Comparison of ENCODE assay signal across 9 mouse cellular contexts in genomic region chr16:4979755-4980380, GRCm38 (mm10). TPM values are rescaled to one million over a fixed set of nuclear protein-coding genes. Genes with fewer than 3 reads are reported as not detected.
A peak's percentile ranks its signal among the peaks of the same experiment; 100 is the strongest.
DNase-seq lines count a peak whose midpoint lies in the region; ATAC-seq lines count a peak whose summit lies in the region.
"Had no signal": no experiment of that assay in that cellular context is flagged by ENCODE, and none has a peak within 500 bp of the region (broad histone marks: within the 10 kb centered on the region; RNA-seq: fewer than 3 reads in every experiment).

No protein-coding gene starts in this region.

- ATAC-seq in intestine, embryonic 16.5 days = peak; percentile 69; the same call in 1 of the 2 replicates
- ATAC-seq in lung, embryonic 16.5 days (ENCODE audit: low read depth) = 0 out of 2 replicates have a peak, but pooled peaks have one; percentile 69

- H3K4me3 ChIP-seq in intestine, embryonic 16.5 days (ENCODE audit: low read length) = no peak overlapping the region
- no peak overlapping the region for H3K4me3 ChIP-seq in lung, embryonic 16.5 days (ENCODE audit: low read length)
- H3K4me3 ChIP-seq: limb, embryonic 13.5 days had no signal

- no peaks in the 10 kb centered on the region; the same call in 1 of the 2 replicates for H3K4me1 ChIP-seq in intestine, embryonic 16.5 days (ENCODE audit: control insufficient read depth, insufficient read depth, low read length)
- peaks cover 8% of the 10 kb centered on the region for H3K4me1 ChIP-seq in lung, embryonic 16.5 days (replicated peaks; ENCODE audit: control insufficient read depth, insufficient read depth, low read length)
- H3K4me1 ChIP-seq: limb, embryonic 13.5 days had no signal

- no peaks in the 10 kb centered on the region for H3K9me3 ChIP-seq in intestine, embryonic 16.5 days (ENCODE audit: control insufficient read depth, low read length)
- no peaks in the 10 kb centered on the region for H3K9me3 ChIP-seq in lung, embryonic 16.5 days (ENCODE audit: control insufficient read depth, low read length)
- H3K9me3 ChIP-seq: limb, embryonic 13.5 days had no signal

- H3K27me3 ChIP-seq in intestine, embryonic 16.5 days (replicated peaks; ENCODE audit: control insufficient read depth, insufficient read depth, low read length) = no peaks in the 10 kb centered on the region
- H3K27me3 ChIP-seq in lung, embryonic 16.5 days (ENCODE audit: control insufficient read depth, insufficient read depth, low read depth, low read length) = no peaks in the 10 kb centered on the region
- H3K27me3 ChIP-seq: limb, embryonic 13.5 days had no signal

- H3K36me3 ChIP-seq in intestine, embryonic 16.5 days (ENCODE audit: control insufficient read depth, insufficient read depth, low read length) = no peaks in the 10 kb centered on the region
- no peaks in the 10 kb centered on the region for H3K36me3 ChIP-seq in lung, embryonic 16.5 days (ENCODE audit: control insufficient read depth, insufficient read depth, low read length)
- H3K36me3 ChIP-seq: limb, embryonic 13.5 days had no signal

- no peak overlapping the region for H3K27ac ChIP-seq in intestine, embryonic 16.5 days (ENCODE audit: low read length)
- no peak overlapping the region for H3K27ac ChIP-seq in lung, embryonic 16.5 days (ENCODE audit: low read length)
- H3K27ac ChIP-seq: limb, embryonic 13.5 days had no signal

- H3K9ac ChIP-seq in intestine, embryonic 16.5 days (ENCODE audit: low read depth, low read length) = no peak overlapping the region
- no peak overlapping the region for H3K9ac ChIP-seq in lung, embryonic 16.5 days (ENCODE audit: low read length)
- H3K9ac ChIP-seq: limb, embryonic 13.5 days had no signal

- no peak overlapping the region for H3K4me2 ChIP-seq in intestine, embryonic 16.5 days (ENCODE audit: low read depth, low read length)
- no peak overlapping the region for H3K4me2 ChIP-seq in lung, embryonic 16.5 days (ENCODE audit: low read depth, low read length)
- H3K4me2 ChIP-seq: limb, embryonic 13.5 days had no signal

- intact Hi-C loops in left cerebral cortex, postnatal 10 days (cut with DNase I) = loop anchor here (5.0 kb wide), 1 partner anchor 167 kb away; the partner anchor contains the start of gene Sec14l5

- peak; percentile 40 to 48 for DNase-seq in cerebellum, postnatal 14 days
- no peak for DNase-seq in cerebellum, postnatal 4 days (ENCODE audit: low spot score in 2 of 2)
- peak; percentile 57 for DNase-seq in thymus, postnatal 0 days (ENCODE audit: low spot score)
- no peak for DNase-seq in thymus, adult 18-20 months
- peak; percentile 18 to 22 for DNase-seq in thymus, postnatal 36 days
- no peak for DNase-seq in left cerebral cortex, postnatal 10 days (ENCODE audit: extremely low spot score in 1 of 2, low spot score in 2 of 2)

- WGBS in intestine, embryonic 16.5 days = 68% methylated on average over 4 of the region's 4 CpGs
- 70% methylated on average over 4 of the region's 4 CpGs for WGBS in lung, embryonic 16.5 days

RNA-seq across cellular contexts. Expression of gene Anks3, which starts 15.9 kb away (rescaled TPM):
- polyA plus RNA-seq in thymus, postnatal 0 days (2015; fragmentation: Nextera tagmentation; extraction: Ambion mirVana) = 45.3 and 50.3 TPM in 2 replicates
- 39.7 and 41.3 TPM in 2 replicates for polyA plus RNA-seq in intestine, embryonic 16.5 days (2015; fragmentation: Nextera tagmentation; extraction: Ambion mirVana)
- 55.3 and 55.4 TPM in 2 replicates for polyA plus RNA-seq in lung, embryonic 16.5 days (2015; fragmentation: Nextera tagmentation; extraction: Ambion mirVana)
- total RNA-seq in left cerebral cortex, postnatal 10 days (2021) = 10 to 100 TPM; 47.3 to 51.6 TPM

RNA-seq across cellular contexts. Expression of gene Sept12, which starts 17.8 kb away (rescaled TPM):
- 0.05 and 0.14 TPM in 2 replicates for polyA plus RNA-seq in thymus, postnatal 0 days (2015; fragmentation: Nextera tagmentation; extraction: Ambion mirVana)
- polyA plus RNA-seq in intestine, embryonic 16.5 days (2015; fragmentation: Nextera tagmentation; extraction: Ambion mirVana) = 0.11 TPM in 1 of 2 replicates, not detected in the other
- polyA plus RNA-seq in lung, embryonic 16.5 days (2015; fragmentation: Nextera tagmentation; extraction: Ambion mirVana) = 0.21 TPM in 1 of 2 replicates, not detected in the other
- not detected for total RNA-seq in left cerebral cortex, postnatal 10 days (2021)
- polyA plus RNA-seq: limb, embryonic 13.5 days had no signal

RNA-seq across cellular contexts. Expression of gene Smim22, which starts 27.2 kb away (rescaled TPM):
- polyA plus RNA-seq in thymus, postnatal 0 days (2015; fragmentation: Nextera tagmentation; extraction: Ambion mirVana) = 6.4 and 11.7 TPM in 2 replicates
- 133 and 146 TPM in 2 replicates for polyA plus RNA-seq in intestine, embryonic 16.5 days (2015; fragmentation: Nextera tagmentation; extraction: Ambion mirVana)
- polyA plus RNA-seq in lung, embryonic 16.5 days (2015; fragmentation: Nextera tagmentation; extraction: Ambion mirVana) = 45.1 and 46.8 TPM in 2 replicates
- total RNA-seq in left cerebral cortex, postnatal 10 days (2021) = not detected

RNA-seq across cellular contexts. Expression of gene Rogdi, which starts 33.5 kb away (rescaled TPM):
- 35.1 TPM in 2 replicates for polyA plus RNA-seq in thymus, postnatal 0 days (2015; fragmentation: Nextera tagmentation; extraction: Ambion mirVana)
- 51.6 TPM in 2 replicates for polyA plus RNA-seq in intestine, embryonic 16.5 days (2015; fragmentation: Nextera tagmentation; extraction: Ambion mirVana)
- polyA plus RNA-seq in lung, embryonic 16.5 days (2015; fragmentation: Nextera tagmentation; extraction: Ambion mirVana) = 58.8 and 62.4 TPM in 2 replicates
- 100 to 1,000 TPM; 150 to 160 TPM for total RNA-seq in left cerebral cortex, postnatal 10 days (2021)

RNA-seq across cellular contexts. Expression of gene Nudt16l1, which starts 41.3 kb away (rescaled TPM):
- 150 and 151 TPM in 2 replicates for polyA plus RNA-seq in thymus, postnatal 0 days (2015; fragmentation: Nextera tagmentation; extraction: Ambion mirVana)
- 144 TPM in 2 replicates for polyA plus RNA-seq in intestine, embryonic 16.5 days (2015; fragmentation: Nextera tagmentation; extraction: Ambion mirVana)
- 144 and 152 TPM in 2 replicates for polyA plus RNA-seq in lung, embryonic 16.5 days (2015; fragmentation: Nextera tagmentation; extraction: Ambion mirVana)
- 10 to 100 TPM; 69.3 to 73.0 TPM for total RNA-seq in left cerebral cortex, postnatal 10 days (2021)

Comparison
In these comparisons a context has a peak if more than half of its experiments do, and no peak if none do; other contexts are left out.
1. DNase-seq: peak in cerebellum, postnatal 14 days (2 of 2), thymus, postnatal 0 days (single experiment) and thymus, postnatal 36 days (2 of 2); none in cerebellum, postnatal 4 days (0 of 2), thymus, adult 18-20 months (0 of 2) and left cerebral cortex, postnatal 10 days (0 of 2).